Mouse (Mus musculus) c-Kit-positive CD71-negative TER-119-negative erythroid progenitor cells, embryonic 14.5 days (primary cell): ENCODE results near the gene Cdkn2a.

Experiments used
- DNase-seq: peaks from one replicate; pipeline ENCODE4 v3.0.0-alpha.2; 2013; ENCODE audit warnings: low read depth

Cdkn2a gene

DNA sequence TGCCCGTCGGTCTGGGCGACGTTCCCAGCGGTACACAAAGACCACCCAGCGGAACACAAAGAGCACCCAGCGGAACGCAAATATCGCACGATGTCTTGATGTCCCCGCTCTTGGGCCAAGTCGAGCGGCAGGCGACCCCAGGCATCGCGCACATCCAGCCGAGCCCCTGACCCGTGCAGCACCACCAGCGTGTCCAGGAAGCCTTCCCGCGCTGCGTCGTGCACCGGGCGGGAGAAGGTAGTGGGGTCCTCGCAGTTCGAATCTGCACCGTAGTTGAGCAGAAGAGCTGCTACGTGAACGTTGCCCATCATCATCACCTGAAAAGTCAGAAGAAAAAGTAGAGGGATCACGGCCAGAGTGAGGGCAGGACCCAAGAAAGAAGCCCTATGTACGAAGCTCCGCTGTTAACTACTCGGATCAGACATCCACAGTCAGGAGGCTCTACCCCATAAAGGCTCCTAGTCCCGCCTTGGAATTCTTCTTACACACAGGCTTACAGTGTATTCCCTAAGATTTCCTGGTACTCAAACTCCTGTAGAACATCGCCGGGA lies 17.7 kb downstream of the Cdkn2a start:
- DNase-seq, result no peak

GRCm38 (mm10) chr4:89275811-89276584 lies 18.5 kb downstream of the Cdkn2a start:
- no peak for DNase-seq

DNA sequence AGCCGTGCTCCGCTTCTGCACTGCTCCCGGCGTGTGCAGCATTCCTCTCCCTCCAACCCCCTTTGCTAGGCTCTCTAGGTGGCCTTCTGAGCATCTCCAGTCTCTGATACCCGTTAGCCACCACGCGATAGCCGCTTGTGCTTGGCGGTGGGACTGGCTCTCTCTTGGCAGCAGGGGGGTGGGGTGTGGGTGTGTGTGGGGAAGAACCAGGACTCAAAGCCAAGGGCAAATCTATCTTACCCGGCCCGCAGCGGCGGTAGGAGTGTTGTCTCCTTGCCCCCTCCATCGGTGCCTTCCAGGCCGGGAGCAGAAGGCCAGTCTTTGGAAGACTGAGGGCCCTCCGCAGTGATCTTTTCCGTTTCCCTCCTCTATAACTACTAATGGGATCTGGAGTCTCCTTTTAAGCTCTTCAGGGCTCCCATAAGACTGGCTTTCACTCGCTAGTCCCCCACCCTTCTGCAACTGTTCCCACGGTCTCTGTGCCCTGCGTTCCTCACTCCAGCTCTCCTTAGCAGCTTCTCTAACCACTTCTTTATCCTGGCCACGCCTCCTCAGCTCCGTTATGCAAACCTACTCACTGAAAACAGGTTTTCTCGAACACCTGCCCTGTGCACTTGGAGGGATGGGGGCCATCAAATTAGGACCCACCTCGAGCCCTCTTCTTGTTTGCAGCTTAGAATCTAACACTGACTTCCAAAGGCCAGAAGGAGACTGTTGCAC lies 19.5 kb downstream of the Cdkn2a start:
- DNase-seq, result no peak

GRCm38 (mm10) chr4:89274006-89274405 lies 20.4 kb downstream of the Cdkn2a start:
- no peak for DNase-seq

DNA sequence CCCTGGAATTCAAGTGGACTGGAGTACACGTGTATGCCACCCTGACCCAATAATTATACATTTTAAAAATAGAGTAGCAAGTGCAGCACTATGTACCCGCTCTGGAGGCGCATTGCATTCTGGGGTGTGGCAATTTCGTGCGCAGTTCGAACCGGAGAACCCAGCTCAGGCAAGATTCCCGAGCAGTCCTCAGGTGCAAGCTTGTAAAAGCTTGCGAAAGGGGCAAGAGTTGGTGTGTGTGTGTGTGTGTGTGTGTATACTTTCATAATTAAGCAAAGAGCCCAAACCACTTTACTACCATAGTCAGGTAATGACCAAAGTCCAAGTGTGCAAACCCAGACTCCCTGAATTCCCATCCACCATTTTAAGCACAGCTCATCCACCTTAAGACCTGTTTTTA lies 20.9 kb downstream of the Cdkn2a start:
- no peak for DNase-seq

GRCm38 (mm10) chr4:89272961-89273540 lies 21.4 kb downstream of the Cdkn2a start:
- DNase-seq, result no peak

DNA sequence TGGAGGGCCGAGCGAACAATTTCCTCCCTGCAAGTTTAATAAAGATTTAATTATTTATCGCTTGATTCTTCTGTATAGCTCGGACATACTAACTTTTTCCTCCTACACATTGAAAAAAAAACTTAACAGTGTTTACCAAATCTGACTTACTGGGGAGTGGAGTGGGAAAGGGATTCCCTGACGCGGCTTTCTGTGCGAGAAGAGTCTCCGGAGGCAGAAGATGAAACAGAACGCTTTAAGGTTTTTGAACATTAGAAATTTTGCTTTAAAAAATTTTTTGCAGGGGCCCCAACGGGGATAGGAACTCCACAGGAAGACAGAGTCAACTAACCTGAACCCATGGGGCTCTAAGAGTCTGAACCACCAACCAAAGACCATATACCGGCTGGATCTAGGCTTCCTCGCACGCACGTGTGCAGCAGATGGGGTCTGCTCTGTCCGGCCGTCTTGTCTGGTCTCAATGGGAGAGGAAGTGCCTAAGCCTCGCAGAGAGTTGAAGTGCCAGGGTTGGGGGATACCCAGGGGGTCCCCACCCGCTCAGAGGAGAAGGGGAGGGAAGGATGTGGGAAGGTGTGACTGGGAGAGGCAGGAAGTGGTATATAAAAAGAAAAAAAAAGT lies 22.2 kb downstream of the Cdkn2a start:
- no peak for DNase-seq

DNA sequence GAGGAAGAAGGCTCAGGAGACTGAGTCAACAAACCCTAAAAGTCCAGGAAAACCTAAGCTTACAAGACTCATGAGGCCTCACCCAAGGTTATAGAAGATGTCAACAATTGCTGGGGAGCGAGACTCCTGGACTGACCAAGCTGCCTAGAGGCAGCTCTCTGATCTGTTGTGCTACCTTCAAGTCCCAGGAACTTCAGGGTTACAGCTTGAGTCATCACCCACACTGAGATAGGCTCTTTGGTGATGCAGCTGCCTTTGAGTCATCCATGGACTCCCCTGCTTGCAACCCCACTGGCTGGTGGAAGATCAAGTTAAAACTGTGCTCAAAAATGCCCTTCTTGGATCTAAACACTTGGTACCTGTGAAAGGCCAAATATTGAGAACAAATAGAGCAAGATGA lies 36.7 kb downstream of the Cdkn2a start:
- DNase-seq, result no peak

DNA sequence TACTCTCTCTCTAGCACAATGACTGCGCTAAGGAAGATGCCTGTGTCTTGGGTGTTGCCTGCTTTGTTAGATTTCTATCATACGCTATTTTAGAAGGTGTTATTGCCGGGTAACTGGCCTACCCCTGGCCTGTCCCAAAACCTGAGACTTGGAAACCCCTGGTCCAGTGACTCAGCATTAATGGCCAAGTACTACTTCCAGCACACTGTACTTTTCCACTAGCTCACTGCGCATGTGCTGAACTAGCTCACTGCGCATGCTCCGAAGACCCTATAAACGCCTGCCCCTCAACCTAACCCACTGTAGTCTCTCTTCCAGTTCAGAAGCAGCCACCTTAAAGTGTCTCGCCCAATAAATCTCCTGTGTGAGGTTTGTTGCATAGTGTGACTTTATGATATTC lies 60.0 kb downstream of the Cdkn2a start:
- DNase-seq, result no peak
